Mouse (Mus musculus): ENCODE data around the gene Slc2a10.

The Slc2a10 gene

GRCm38 (mm10) chr2:165561861-165562260, 58.3 kb downstream of the Slc2a10 start:
- DNase-seq (ENCODE audit: low read depth), result no peak

DNA sequence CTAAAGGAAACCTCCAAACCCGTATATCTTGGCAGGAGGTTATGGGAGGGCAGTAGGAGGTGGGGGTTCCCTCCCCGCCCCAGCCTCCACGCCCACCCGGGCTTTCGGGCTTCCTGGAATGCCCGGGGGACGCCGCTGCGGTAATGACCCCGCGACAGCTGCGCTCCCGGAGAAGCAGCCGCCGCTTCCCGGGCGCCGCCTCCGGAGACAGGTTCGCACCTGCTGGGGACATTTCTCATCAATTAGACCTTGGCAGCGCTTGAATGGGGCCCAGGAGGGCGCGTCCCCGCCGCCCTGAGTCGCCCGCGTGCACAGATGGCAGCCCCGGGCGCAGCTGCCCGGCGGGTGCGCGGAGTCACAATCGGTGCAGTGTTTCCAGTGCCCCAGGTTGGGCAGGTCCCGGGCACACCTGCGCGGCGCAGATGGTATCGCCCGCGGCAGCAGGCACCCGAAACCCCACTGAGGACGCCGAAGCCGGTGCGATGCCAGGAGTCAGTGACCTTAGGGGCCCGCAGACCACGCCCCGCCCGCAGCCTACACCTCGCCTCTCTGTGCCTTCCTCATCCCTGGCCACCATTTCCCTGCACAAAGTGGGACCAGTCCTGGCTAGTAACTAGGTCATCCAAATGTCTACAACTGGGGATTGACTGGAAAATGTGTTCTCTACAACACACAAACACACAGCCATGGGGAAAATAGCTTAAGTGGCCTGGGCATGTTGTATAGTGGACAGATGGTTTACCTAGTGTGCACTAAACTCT, 59.9 kb downstream of the Slc2a10 start:
- no peak for DNase-seq (ENCODE audit: low read depth)

GRCm38 (mm10) chr2:165564101-165564500, 60.5 kb downstream of the Slc2a10 start:
- no peak for DNase-seq (ENCODE audit: low read depth)

DNA sequence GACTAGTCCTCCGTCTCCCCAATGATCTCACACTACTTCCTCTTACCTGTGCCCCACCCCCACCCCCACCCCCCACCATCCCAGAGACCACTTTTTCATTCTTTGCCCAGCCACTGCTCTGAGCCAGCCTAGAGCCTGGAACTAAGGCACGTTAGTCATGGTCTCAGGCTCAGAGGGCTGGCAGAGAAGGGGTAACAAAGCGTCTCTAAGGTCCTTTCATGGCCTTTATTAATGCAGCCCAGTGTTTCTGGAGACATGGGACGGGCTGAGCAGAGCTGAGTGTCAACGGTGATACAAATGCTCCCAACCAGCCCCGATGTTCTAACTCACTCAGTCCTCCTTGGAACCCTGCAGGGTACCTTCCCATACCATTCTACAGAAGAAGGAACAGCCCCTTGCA, 61.0 kb downstream of the Slc2a10 start:
- DNase-seq (ENCODE audit: low read depth), result no peak

DNA sequence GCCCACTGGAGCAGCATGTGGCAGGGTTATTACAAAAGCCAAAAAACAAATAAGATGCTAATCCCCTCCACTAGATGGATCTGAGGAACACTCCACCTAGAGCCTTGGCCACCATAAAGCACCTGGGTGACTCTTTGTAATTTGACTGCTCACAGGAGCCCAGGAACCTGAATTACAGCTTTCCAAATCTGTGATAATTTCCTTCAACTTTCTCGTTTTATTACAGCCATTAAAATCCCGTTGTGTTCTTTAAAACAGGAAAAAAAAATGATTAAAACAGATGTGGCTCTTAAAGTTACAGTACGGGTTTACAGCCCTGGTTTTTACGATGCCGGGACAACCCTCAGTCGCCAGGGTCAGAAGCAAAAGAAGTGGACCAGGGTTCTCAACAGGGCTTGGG, 63.3 kb downstream of the Slc2a10 start:
- DNase-seq (ENCODE audit: low read depth), result no peak

DNA sequence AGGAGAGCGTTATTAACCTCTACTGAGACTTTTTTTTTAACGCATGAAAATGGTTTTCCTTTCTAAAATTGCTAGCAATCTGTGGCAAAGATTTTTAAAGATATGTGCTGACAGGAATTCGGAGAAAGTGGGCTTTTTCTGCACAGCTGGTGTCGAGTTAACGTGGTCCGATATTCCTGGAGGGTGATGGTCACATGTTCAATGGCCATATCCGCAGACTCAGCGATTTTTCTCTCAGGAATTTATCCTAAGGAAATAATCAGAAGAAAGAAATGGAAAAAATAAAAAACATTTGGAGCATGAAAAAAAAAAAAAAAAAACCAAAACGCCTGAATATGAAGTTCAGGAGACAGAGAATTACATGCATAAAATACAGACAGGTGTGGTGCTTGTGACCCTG, 64.2 kb downstream of the Slc2a10 start:
- DNase-seq (ENCODE audit: low read depth), result no peak

DNA sequence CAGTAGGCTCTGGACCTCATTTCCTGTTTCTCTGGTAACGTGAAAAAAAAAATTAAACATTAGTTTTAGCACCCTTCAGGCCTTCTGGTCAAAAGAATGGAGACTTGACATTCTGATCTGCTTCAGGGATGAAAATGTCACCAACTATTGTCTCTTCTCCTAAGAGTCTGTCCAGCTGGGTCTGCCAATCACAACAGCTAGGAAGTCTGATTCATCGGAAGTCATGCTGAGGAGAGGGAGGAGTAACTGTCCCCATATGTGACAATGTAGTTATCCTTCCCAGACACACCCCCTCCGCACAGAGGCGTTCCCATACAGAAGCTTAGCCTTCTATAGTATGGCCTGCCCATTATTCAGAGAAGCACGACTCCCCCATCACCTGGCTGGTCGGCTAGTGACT, 65.3 kb downstream of the Slc2a10 start:
- peak; percentile 49 for DNase-seq (ENCODE audit: low read depth)

Measured in 416B (cell line).